Mouse (Mus musculus): ENCODE measurements at regions not wholly inside any gene's neighbourhood (a gene's known extent, or its start where the extent isn't known, plus 50 kb on each side); places are given as distances from the start of the nearest gene placed in this dataset.

DNA sequence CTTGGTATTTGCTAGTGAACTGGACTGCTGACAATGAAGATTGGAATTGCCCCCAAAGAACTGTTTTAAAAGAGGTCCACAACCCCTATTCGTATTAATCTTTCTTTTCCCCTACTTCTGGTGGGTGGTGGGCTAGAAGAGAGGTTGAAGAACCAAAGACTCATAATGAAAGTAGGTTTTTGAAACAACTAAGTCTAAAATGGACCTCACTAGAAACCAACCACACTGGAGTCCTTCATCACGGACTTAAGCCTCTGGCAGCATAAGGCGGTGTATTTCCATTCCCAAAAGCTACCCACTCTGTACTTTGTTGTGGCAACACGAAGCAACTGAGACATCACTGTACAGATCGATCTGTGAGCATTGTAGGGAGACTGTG, 251.1 kb downstream of the Diras2 start:
- H3K27ac ChIP-seq (ENCODE audit: control insufficient read depth, low read depth, low read length) = no peak overlapping the region

DNA sequence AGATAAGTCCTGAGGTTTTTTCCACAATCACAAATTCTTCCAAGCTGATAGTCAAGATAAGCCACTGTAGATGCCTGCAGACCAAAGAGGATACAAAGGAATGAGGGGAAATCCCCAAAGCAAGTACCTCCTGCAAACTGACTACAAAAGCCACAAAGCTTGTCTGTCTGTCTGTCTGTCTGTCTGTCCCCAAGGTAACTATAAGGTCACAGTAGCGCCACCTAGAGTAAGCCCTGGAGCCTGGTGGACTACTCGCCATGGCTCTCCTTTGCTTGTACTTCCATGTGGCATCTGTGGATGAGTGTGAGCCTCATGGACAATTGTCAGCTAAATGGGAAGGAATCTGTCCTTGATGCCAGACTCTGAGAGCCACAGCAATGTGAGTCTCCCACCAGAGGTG, 249.8 kb downstream of the Diras2 start:
- Histone ChIP-seq H3K27ac (ENCODE audit: control insufficient read depth, low read depth, low read length) (no peak overlapping the region), H3K36me3 (ENCODE audit: control insufficient read depth in 1 of 2, insufficient read depth in 2 of 2, low read length in 2 of 2) (no peaks in the 10 kb centered on the region), H3K9me3 (replicated peaks; ENCODE audit: insufficient read depth, low read length) (no peaks in the 10 kb centered on the region), H3K9ac (ENCODE audit: control insufficient read depth, low read depth, low read length, poor library complexity, severe bottlenecking) (no peak overlapping the region), H3K27me3 (ENCODE audit: control insufficient read depth in 1 of 2, insufficient read depth in 2 of 2, low read length in 2 of 2) (no peaks in the 10 kb centered on the region), H3K79me2 (ENCODE audit: control insufficient read depth, insufficient read depth, low read length, poor library complexity) (no peaks in the 10 kb centered on the region), H3K4me1 (ENCODE audit: control insufficient read depth in 1 of 2, insufficient read depth in 2 of 2, low read length in 2 of 2) (no peaks in the 10 kb centered on the region), H3K4me3 (ENCODE audit: control insufficient read depth in 1 of 2, insufficient read depth in 1 of 2, low read depth in 2 of 2, low read length in 2 of 2) (no peak overlapping the region)
- no peak for TF ChIP-seq UBTF (IDR thresholded peaks at IDR 0.05; ENCODE audit: borderline replicate concordance, insufficient read depth, low read depth, low read length)
- TF ChIP-seq TAL1 (IDR thresholded peaks at IDR 0.05; ENCODE audit: low read length) = no peak
- no peak for TF ChIP-seq CHD2 (IDR thresholded peaks at IDR 0.05; ENCODE audit: low read length)
- no peak for TF ChIP-seq MYC (IDR thresholded peaks at IDR 0.05; ENCODE audit: low read depth, low read length)
- no peak for TF ChIP-seq TBP (IDR thresholded peaks at IDR 0.05; ENCODE audit: low read depth, low read length)
- TF ChIP-seq ETS1 (IDR thresholded peaks at IDR 0.05; ENCODE audit: low read depth, low read length) = no peak
- DNase-seq (ENCODE audit: low read depth, low spot score) = no peak

More for the DNA sequence above, 251.1 kb downstream of the Diras2 start:
- Histone ChIP-seq H3K4me3 (ENCODE audit: control insufficient read depth in 1 of 2, insufficient read depth in 1 of 2, low read depth in 2 of 2, low read length in 2 of 2) (no peak overlapping the region), H3K27me3 (ENCODE audit: control insufficient read depth in 1 of 2, insufficient read depth in 2 of 2, low read length in 2 of 2) (no peaks in the 10 kb centered on the region), H3K36me3 (ENCODE audit: control insufficient read depth in 1 of 2, insufficient read depth in 2 of 2, low read length in 2 of 2) (no peaks in the 10 kb centered on the region), H3K9ac (ENCODE audit: control insufficient read depth, low read depth, low read length, poor library complexity, severe bottlenecking) (no peak overlapping the region), H3K79me2 (ENCODE audit: control insufficient read depth, insufficient read depth, low read length, poor library complexity) (no peaks in the 10 kb centered on the region), H3K4me1 (ENCODE audit: control insufficient read depth in 1 of 2, insufficient read depth in 2 of 2, low read length in 2 of 2) (no peaks in the 10 kb centered on the region), H3K9me3 (replicated peaks; ENCODE audit: insufficient read depth, low read length) (no peaks in the 10 kb centered on the region)
- DNase-seq (ENCODE audit: low read depth, low spot score) = no peak
- TF ChIP-seq MAX (IDR thresholded peaks at IDR 0.05; ENCODE audit: low read length) = no peak
- TF ChIP-seq MYB (IDR thresholded peaks at IDR 0.05; ENCODE audit: low read depth, low read length) = no peak
- TF ChIP-seq ZNF384 (IDR thresholded peaks at IDR 0.05; ENCODE audit: low read depth, low read length) = no peak
- TF ChIP-seq RAD21 (IDR thresholded peaks at IDR 0.05; ENCODE audit: low read depth, low read length) = no peak
- no peak for TF ChIP-seq NRF1 (IDR thresholded peaks at IDR 0.05; ENCODE audit: insufficient read depth, low read depth, low read length, poor library complexity, severe bottlenecking)
- no peak for TF ChIP-seq RCOR1 (IDR thresholded peaks at IDR 0.05; ENCODE audit: low read depth, low read length)
- no peak for TF ChIP-seq MYC (IDR thresholded peaks at IDR 0.05; ENCODE audit: low read depth, low read length)
- TF ChIP-seq BHLHE40 (IDR thresholded peaks at IDR 0.05; ENCODE audit: borderline replicate concordance, low read depth, low read length) = no peak
- TF ChIP-seq ETS1 (IDR thresholded peaks at IDR 0.05; ENCODE audit: low read depth, low read length) = no peak
- TF ChIP-seq NELFE (IDR thresholded peaks at IDR 0.05; ENCODE audit: low read depth, low read length) = no peak
- TF ChIP-seq ZKSCAN1 (IDR thresholded peaks at IDR 0.05; ENCODE audit: low read depth, low read length) = no peak
- TF ChIP-seq SIN3A (IDR thresholded peaks at IDR 0.05; ENCODE audit: low read length) = no peak
- no peak for TF ChIP-seq ELF1 (IDR thresholded peaks at IDR 0.05; ENCODE audit: low read depth, low read length)
- no peak for TF ChIP-seq MXI1 (IDR thresholded peaks at IDR 0.05; ENCODE audit: low read depth, low read length)

All from MEL (cell line).